Mouse (Mus musculus): ENCODE results near the gene Cdk19. TPM values are rescaled to one million over a fixed set of nuclear protein-coding genes. Genes with fewer than 3 reads are reported as not detected.

The Cdk19 gene
- polyA plus RNA-seq, 1 experiment, result 0.47 TPM

GRCm38 (mm10) chr10:40309884-40310635 lies 29.3 kb upstream of the Cdk19 start:
- no peaks in the 10 kb centered on the region for H3K27me3 ChIP-seq (ENCODE audit: control insufficient read depth)
- H3K4me3 ChIP-seq (replicated peaks), result peak overlapping the region; percentile 57
- H3K9me3 ChIP-seq (ENCODE audit: control insufficient read depth, low read length), result peaks cover 8% of the 10 kb centered on the region
- H3K4me1 ChIP-seq (ENCODE audit: control insufficient read depth), result peaks cover 15% of the 10 kb centered on the region
- H3K36me3 ChIP-seq (ENCODE audit: control insufficient read depth), result no peaks in the 10 kb centered on the region
- TF ChIP-seq TAL1 (IDR thresholded peaks at IDR 0.05; ENCODE audit: low read length), result no peak
- no peak for TF ChIP-seq GATA1 (IDR thresholded peaks at IDR 0.05; ENCODE audit: low read length)

- Histone ChIP-seq H3K4me1 (ENCODE audit: control insufficient read depth) (peaks cover 15% of the 10 kb centered on the region), H3K4me3 (replicated peaks) (no peak overlapping the region), H3K36me3 (ENCODE audit: control insufficient read depth) (no peaks in the 10 kb centered on the region), H3K9me3 (ENCODE audit: control insufficient read depth, low read length) (no peaks in the 10 kb centered on the region), H3K27me3 (ENCODE audit: control insufficient read depth) (no peaks in the 10 kb centered on the region)
- TF ChIP-seq GATA1 (IDR thresholded peaks at IDR 0.05; ENCODE audit: low read length) (no peak), TAL1 (IDR thresholded peaks at IDR 0.05; ENCODE audit: low read length) (no peak)
Measured at GRCm38 (mm10) chr10:40312781-40313180, 26.6 kb upstream of the Cdk19 start.

DNA sequence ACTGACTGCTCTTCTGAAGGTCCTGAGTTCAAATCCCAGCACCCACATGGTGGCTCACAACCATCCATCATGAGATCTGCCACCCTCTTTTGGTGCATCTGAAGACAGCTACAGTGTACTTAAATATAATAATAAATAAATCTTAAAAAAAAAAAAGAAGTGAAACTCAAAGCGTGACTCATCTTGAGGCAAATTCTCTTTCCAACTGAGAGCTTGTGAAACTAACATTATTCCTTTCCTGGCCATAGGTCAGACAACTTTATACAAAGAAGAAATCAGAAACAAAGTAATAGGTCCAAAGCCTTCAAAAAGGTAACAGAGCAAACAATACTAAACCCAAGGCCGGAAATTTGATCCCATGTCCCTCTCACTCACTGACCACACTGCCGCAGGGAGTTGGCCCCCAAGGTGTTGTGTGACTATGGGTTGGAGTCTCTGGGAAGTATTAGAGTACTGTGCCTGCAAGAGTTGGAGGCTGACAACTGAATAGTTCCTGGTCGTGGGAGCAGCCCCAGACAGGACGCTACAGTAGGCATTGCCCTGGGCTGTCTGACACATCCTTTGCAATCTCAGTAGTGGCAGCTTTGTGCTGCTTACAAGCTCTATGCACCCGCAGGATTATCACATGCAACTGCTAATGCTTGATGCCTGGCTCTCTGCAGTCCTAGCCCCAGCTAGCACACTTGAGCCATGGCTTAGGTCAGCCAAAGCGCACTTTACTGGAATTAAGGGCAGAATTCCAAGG lies 22.4 kb upstream of the Cdk19 start:
- peaks cover 4% of the 10 kb centered on the region for H3K9me3 ChIP-seq (ENCODE audit: control insufficient read depth, low read length)
- no peaks in the 10 kb centered on the region for H3K27me3 ChIP-seq (ENCODE audit: control insufficient read depth)
- no peaks in the 10 kb centered on the region for H3K36me3 ChIP-seq (ENCODE audit: control insufficient read depth)
- H3K4me1 ChIP-seq (ENCODE audit: control insufficient read depth), result no peaks in the 10 kb centered on the region
- TF ChIP-seq TAL1 (IDR thresholded peaks at IDR 0.05; ENCODE audit: low read length), result no peak
- no peak for TF ChIP-seq GATA1 (IDR thresholded peaks at IDR 0.05; ENCODE audit: low read length)
- no peak overlapping the region for H3K4me3 ChIP-seq (replicated peaks)

DNA sequence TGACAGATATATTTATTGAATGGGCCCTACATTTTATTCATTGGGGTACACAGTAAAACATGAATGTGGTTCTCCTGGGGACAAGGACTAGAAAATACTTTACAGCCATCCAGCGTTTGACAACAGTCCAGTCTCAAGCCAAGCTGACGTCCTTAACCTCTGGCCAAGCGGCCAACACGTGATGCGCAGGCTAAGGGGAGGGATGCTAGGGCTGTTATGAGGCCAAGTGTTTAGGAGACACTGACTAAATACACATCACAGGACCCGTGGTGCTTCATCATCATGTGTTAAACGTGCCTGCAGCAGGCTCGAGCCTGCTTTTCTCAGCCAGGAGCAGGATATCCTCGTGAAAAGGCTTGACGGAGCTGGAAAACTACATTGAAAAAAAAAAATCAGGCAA lies 19.1 kb upstream of the Cdk19 start:
- H3K4me1 ChIP-seq (ENCODE audit: control insufficient read depth), result no peaks in the 10 kb centered on the region
- H3K4me3 ChIP-seq (replicated peaks), result no peak overlapping the region
- H3K9me3 ChIP-seq (ENCODE audit: control insufficient read depth, low read length), result peaks cover 7% of the 10 kb centered on the region
- no peaks in the 10 kb centered on the region for H3K27me3 ChIP-seq (ENCODE audit: control insufficient read depth)
- TF ChIP-seq TAL1 (IDR thresholded peaks at IDR 0.05; ENCODE audit: low read length) (no peak), GATA1 (IDR thresholded peaks at IDR 0.05; ENCODE audit: low read length) (no peak)
- H3K36me3 ChIP-seq (ENCODE audit: control insufficient read depth), result no peaks in the 10 kb centered on the region

DNA sequence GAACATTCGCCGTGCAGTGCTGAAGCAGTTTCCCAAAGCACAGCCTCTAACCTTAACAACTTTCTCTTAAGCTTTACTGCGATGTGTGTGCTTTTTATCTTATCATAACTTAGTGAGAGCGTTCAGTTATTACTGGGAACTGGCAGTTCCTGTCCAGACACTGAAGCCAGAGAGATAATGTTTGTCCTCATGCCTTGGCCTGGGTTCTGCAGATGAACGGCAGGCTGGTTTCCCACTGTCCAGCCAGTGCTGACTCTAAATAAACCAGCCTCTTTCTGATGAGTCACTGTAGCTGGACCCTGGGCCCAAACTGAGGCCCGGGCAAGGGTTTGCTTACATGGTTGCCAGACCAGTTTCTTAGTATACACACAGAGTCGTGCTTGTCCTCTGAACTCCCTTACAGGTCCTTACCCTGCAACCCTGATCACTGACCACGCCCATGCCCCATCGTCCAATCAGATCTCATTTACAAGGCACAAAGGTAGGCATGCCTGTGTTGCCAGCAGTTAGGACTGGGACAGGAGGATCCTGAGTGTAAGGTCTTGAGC lies 11.3 kb upstream of the Cdk19 start:
- Histone ChIP-seq H3K27me3 (ENCODE audit: control insufficient read depth) (no peaks in the 10 kb centered on the region), H3K4me1 (ENCODE audit: control insufficient read depth) (peaks cover 32% of the 10 kb centered on the region), H3K4me3 (replicated peaks) (peak overlapping the region; percentile 50), H3K36me3 (ENCODE audit: control insufficient read depth) (no peaks in the 10 kb centered on the region), H3K9me3 (ENCODE audit: control insufficient read depth, low read length) (peaks cover 5% of the 10 kb centered on the region)
- no peak for TF ChIP-seq TAL1 (IDR thresholded peaks at IDR 0.05; ENCODE audit: low read length)
- no peak for TF ChIP-seq GATA1 (IDR thresholded peaks at IDR 0.05; ENCODE audit: low read length)

DNA sequence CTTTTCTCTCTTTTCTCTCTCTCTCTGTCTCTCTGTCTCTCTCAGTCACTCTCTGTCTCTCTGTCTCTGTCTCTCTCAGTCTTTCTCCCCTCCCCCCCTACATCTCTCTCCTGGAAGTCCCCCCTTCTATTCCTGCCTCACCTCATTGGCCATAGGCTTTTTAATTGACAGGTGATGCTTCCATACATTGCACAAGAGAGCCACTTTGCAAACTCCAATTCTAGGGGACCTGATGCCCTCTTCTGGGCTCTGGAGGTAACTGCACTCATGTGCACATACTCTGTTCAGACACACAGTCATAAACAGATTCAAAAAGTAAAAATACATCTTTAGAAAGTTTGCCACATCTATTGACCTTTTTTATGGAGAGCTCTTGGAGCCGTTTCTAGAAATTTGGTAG lies 9.1 kb upstream of the Cdk19 start:
- Histone ChIP-seq H3K4me3 (replicated peaks) (no peak overlapping the region), H3K9me3 (ENCODE audit: control insufficient read depth, low read length) (0 out of 2 replicates have a peak, but pooled peaks cover 2% of the 10 kb centered on the region), H3K4me1 (ENCODE audit: control insufficient read depth) (peaks cover 32% of the 10 kb centered on the region), H3K36me3 (ENCODE audit: control insufficient read depth) (no peaks in the 10 kb centered on the region), H3K27me3 (ENCODE audit: control insufficient read depth) (no peaks in the 10 kb centered on the region)
- TF ChIP-seq GATA1 (IDR thresholded peaks at IDR 0.05; ENCODE audit: low read length), result no peak
- no peak for TF ChIP-seq TAL1 (IDR thresholded peaks at IDR 0.05; ENCODE audit: low read length)

DNA sequence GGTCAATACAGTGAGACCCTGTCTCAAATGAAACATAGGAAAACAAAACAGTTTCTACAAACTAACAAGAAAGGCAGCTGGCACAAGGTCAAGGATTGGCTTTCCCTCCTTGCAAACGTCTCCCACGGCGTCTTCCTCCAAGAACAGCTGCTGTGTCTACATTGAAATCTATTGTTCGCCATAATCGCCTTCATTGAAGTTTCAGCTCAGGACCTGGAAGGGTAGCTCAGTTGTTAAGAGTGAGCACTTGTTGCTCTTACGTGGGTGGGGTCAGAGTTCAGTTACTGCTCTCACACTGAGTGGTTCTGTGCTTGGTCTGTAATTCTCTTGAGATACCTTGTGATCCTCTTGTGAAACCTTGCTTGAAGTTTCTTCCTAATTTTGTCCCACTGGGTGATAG lies 6.5 kb upstream of the Cdk19 start:
- Histone ChIP-seq H3K36me3 (ENCODE audit: control insufficient read depth) (no peaks in the 10 kb centered on the region), H3K9me3 (ENCODE audit: control insufficient read depth, low read length) (0 out of 2 replicates have a peak, but pooled peaks cover 2% of the 10 kb centered on the region), H3K4me3 (replicated peaks) (no peak overlapping the region), H3K4me1 (ENCODE audit: control insufficient read depth) (peaks cover 13% of the 10 kb centered on the region), H3K27me3 (ENCODE audit: control insufficient read depth) (no peaks in the 10 kb centered on the region)
- no peak for TF ChIP-seq GATA1 (IDR thresholded peaks at IDR 0.05; ENCODE audit: low read length)
- TF ChIP-seq TAL1 (IDR thresholded peaks at IDR 0.05; ENCODE audit: low read length), result no peak

DNA sequence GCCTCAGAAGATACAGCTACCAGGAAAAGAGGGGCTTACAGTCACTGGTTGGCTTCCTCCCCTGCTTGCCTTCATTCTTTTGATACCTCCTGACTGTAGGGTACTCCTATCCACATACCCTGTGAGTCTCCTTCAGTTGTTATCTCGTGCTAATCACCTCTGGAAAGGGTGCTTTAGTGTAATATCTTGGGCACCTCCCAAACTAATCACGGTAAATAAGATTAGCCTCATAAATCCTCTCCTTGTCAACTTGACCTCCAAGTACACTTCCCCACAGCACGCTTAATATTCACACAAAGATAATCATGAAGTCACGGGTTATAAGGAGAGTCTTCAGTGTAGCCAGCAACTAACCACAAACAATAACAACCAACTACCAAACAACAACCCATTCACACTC lies 2.7 kb downstream of the Cdk19 start:
- Histone ChIP-seq H3K4me1 (ENCODE audit: control insufficient read depth) (peaks cover 5% of the 10 kb centered on the region), H3K27me3 (ENCODE audit: control insufficient read depth) (no peaks in the 10 kb centered on the region), H3K36me3 (ENCODE audit: control insufficient read depth) (no peaks in the 10 kb centered on the region), H3K9me3 (ENCODE audit: control insufficient read depth, low read length) (no peaks in the 10 kb centered on the region), H3K4me3 (replicated peaks) (no peak overlapping the region)
- no peak for TF ChIP-seq TAL1 (IDR thresholded peaks at IDR 0.05; ENCODE audit: low read length)
- TF ChIP-seq GATA1 (IDR thresholded peaks at IDR 0.05; ENCODE audit: low read length), result no peak

DNA sequence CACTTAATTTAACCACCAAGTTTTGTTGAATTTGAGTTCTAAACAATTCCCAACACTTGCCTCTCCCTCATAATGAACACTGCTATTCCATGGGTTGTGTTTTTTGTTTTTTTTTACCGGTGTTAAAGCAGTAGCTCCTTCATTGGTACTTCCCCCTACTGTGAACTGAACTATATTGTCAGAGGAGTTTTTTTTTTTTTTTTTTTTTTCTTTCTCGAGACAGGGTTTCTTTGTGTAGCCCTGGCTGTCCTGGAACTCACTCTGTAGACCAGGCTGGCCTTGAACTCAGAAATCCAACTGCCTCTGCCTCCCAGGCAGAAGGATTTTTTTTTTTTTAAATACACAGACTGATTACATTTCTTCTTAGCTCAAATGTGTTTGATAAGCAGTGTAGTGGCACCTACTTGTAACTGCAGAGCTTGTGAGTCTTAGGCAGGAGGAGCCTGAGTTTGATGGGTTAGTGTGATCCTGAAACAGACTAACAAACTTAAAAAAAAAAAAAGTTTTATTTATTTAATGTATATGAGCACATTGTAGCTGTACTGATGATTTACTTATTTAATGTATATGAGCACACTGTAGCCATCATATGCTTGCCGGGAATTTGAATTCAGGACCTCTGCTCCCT lies 7.5 kb downstream of the Cdk19 start:
- Histone ChIP-seq H3K4me1 (ENCODE audit: control insufficient read depth) (peaks cover 35% of the 10 kb centered on the region), H3K27me3 (ENCODE audit: control insufficient read depth) (peaks cover 3% of the 10 kb centered on the region; the same call in 1 of the 2 replicates), H3K36me3 (ENCODE audit: control insufficient read depth) (no peaks in the 10 kb centered on the region), H3K4me3 (replicated peaks) (peak overlapping the region; percentile 100), H3K9me3 (ENCODE audit: control insufficient read depth, low read length) (no peaks in the 10 kb centered on the region)
- TF ChIP-seq GATA1 (IDR thresholded peaks at IDR 0.05; ENCODE audit: low read length) (no peak), TAL1 (IDR thresholded peaks at IDR 0.05; ENCODE audit: low read length) (no peak)

All from erythroblast, embryonic 14.5 days (primary cell).